Mouse (Mus musculus) mouse embryonic stem cell (cell line): ENCODE data around the gene Rnf149.

ENCODE experiments used
- in situ Hi-C, 2 experiments: fragments of 300-500 bp; cut with MboI; formaldehyde crosslinking; loops; 1 replicate in 1 of 2; 3 replicates in 1 of 2; pipeline ENCODE4 v1.14.3; 2019 to 2020; ENCODE audit warnings: low sequenced_read_pairs in 2 of 2, low pct_unique_long_range_greater_than_20kb in 1 of 2, mixed read lengths in 1 of 2; ENCODE audit not compliant: unreplicated experiment in 1 of 2

Gene Rnf149

DNA sequence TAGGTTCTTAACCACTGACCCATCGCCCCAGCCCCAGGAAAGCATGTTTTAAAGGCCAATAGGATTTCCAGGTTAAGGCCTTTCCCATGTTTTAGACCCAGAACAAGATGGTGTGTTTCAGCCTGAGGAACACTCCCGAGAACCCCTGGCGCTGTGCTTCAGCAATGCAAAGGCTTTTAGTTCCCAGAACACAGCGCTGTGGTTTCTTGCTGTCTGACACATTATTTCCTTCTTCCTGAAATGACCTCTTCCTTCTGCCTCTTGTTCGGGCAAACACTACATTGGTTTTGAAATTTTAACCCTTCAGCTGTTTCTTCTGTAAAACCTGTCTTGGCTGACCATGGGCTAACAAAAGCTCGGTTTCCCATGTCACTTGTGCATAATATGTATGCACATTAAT lies 1.9 kb upstream of the Rnf149 start:
- in situ Hi-C loops = no loop called here

DNA sequence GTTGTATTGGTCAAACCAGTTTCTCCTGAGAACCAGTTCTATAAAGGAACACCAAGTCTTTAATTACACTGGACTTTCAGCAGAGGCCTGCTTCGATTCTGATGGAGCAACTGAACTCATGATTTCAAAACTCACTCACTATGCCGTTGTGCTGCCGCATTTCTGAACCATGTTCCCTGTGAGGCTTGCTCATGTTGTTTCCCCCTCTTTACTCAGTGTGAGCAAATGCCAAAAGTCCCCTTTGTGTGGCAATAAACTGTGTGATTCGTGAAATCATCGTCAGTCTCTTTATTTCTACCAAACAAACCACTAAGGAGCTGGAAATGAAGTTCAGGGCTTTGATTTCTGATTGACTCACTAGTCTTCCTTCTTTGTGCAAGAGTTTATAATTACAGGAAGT lies 1.2 kb upstream of the Rnf149 start:
- in situ Hi-C loops = no loop called here

DNA sequence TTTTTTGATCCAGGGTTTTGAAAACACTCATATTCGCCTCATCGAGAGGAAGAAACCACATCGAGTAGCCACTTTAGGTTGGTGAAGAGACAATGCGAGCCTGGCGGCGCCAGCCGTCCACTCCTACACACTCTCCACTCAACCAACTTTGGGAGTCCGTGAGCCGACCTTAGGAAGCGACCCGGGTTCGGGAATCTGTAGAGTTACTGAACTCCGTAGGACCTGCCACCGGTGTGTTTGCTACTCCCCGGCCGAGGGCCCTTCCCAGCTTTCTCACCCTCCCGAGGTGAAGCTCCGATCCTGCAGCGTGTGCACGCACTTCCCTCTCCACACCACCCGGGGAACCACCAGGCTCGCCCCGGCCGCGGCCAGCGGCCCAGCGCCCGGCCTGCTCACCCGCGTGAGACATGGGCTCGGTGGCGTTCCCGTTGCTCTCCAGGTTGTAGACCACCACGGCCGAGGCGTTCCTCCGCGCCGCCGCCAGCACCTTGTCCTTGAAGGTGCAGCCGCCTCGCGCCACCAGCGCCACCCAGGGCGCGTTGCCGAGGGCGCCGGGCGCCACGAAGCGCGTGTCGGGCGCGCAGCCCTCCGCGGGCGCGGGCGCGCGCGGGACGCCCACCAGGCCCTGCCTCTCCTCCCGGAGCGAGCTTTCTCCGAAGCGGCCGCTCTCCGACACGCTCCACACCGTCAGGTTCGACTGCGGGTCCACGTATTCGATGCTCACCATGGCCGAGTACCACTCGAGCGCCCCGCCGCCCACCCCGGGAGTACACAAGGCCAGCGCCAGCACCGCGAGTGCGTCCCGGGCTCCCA lies 568 bp downstream of the Rnf149 start:
- in situ Hi-C loops = no loop called here

DNA sequence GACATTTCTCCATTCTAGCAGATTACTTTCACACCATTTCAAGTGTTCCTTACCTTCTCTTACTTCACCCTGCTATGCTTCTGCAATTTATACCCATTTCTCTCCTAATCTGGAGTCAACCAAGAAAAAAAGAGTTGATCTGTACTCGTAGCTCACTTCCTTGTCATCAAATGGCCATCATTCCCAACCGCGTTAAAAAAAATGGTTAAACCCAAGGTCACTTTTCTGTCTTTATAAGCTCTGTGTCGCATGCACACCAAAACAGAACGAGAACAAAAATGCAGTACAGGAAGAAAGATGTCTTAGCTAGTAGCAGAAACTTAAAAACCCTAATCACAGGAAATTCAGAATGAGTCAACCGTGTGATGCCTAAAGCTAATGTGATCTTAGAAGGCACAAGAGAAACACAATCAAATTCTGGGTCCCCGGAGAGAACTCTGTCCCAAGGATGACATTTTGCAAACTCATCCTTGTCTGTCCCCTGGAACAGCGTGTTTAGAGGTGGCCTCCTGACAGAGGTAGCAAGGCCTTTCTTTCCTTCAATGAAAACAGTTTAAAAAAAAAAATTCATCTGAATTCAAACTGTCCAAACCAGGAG lies 1.3 kb downstream of the Rnf149 start:
- in situ Hi-C loops = no loop called here

DNA sequence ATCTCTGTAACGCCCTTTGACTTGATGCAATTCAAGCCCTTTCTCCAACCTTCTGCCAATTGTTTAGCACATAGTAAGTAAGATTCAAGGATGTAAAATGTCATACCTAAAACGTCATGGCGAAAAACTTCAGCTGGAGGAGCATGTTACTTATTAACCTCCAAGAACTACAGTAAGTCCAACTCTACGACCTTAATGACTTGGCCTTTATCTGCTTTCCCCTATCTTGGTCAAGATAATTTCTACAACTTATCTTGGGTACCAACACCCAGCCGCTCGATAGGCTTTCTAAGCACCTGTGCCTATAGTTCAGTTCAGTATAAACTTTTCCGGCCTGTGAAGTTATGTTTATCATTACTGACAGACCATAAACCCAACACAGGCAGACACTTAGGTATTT lies 3.3 kb downstream of the Rnf149 start:
- in situ Hi-C loops = no loop called here

DNA sequence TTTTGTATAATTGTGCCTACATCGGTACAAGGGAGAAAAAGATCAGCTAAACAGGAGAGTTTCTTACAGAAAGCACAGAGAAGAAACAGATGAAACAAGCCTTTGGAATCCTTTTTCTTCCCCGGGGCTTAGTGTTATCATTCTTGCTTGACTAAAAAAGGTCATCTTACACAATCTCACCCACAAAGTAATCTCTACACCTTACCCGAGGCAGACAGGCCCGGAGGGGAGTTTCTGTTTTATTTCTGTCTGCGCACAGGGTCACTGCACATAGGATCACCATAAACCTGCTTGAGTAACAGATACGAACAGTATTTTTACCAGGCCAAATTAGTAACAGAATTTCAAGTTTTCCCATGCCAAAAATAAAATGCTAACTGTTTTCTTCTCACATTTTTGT lies 5.6 kb downstream of the Rnf149 start:
- in situ Hi-C loops = no loop called here

DNA sequence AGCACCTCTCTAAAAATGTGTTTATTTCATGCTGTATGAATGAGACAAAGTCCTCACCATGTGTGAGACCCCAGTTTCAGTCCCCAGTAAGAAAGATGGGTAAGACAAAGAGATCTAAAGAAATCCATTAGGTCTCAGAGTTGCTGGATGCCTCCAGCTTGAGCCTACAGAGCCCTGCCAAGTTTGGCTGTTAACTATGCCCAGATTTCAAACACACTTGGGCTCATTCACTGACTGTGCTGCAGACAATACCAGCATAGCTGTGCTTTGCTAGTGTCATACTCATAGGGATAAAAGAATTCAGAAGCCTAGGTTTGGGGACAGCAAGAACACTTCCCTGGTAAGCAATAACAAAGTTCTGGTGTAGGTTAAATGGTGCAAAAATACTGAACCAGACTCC lies 9.1 kb downstream of the Rnf149 start:
- in situ Hi-C loops = no loop called here

DNA sequence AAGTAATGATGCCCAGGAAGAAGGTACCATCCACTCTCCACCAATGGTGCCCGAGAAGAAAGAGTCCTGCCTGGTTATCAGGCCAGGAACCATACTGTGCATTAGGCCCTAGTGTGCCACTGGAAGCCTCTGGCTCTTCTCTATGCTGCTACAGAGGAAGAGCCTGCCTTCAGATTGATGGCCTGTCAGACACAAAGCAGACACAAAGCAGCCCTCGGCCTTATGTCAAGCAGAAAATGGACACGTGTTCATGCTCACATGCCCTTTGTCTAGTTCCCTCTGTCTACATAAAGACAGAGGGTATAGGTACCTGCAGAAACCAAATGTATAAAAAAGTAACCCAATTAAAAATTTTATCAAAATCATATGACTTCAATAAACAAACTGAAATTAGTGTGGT lies 12.6 kb downstream of the Rnf149 start:
- in situ Hi-C loops = no loop called here

DNA sequence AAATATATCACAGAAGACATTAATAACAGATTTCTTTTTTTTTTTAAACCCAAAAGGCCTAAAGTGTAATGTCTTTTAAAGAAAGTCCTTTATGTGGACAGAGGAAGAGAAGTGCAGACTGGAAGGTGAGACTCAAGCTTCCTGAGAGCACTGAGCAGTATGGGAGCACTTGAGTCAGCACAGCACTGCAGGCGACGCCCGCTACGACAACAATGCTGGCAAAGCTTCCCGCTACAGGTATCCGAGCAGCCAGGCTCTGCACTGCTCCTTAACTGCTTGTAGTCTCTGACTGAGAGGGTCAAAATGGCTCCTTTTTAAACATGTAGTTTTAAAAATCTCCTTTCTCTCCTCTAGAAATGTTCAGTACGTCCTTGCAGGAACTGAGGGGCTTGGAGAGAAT lies 14.0 kb downstream of the Rnf149 start:
- in situ Hi-C loops = no loop called here

DNA sequence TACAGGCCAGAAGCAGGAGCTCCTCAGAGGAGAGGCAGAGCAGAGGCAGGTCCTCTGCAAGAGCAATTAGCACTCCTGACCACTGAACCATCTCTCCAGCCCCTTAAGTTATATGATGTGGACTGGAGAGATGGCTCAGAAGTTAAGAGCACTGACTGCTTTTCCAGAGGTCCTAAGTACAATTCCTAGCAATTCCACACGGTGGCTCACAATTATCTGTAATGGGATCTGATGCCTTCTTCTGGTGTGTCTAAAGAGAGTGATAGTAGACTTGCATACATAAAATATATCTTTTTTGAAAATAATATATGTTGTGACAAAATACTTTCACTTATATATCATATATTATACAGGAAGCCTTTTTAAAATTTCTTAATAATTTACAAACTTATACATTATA lies 15.3 kb downstream of the Rnf149 start:
- in situ Hi-C loops = no loop called here

DNA sequence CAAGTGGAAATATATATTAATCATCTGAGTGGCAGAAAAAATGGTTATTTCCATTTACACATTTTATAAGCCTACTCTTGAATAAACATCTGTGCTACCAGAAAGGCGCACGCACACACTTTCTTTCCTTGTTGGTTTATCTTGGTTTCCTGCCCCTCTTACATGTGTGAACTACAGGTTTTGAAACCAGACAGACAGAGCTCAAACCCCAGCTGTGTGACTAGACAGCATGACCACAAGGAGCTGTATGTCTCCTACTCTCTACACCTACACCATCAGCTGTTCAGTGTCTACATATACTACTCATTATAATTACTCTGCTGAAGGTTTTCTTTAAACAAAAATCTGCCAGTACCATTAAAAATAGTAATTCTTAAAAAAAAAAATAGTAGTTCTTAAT lies 18.2 kb downstream of the Rnf149 start:
- in situ Hi-C loops = no loop called here

DNA sequence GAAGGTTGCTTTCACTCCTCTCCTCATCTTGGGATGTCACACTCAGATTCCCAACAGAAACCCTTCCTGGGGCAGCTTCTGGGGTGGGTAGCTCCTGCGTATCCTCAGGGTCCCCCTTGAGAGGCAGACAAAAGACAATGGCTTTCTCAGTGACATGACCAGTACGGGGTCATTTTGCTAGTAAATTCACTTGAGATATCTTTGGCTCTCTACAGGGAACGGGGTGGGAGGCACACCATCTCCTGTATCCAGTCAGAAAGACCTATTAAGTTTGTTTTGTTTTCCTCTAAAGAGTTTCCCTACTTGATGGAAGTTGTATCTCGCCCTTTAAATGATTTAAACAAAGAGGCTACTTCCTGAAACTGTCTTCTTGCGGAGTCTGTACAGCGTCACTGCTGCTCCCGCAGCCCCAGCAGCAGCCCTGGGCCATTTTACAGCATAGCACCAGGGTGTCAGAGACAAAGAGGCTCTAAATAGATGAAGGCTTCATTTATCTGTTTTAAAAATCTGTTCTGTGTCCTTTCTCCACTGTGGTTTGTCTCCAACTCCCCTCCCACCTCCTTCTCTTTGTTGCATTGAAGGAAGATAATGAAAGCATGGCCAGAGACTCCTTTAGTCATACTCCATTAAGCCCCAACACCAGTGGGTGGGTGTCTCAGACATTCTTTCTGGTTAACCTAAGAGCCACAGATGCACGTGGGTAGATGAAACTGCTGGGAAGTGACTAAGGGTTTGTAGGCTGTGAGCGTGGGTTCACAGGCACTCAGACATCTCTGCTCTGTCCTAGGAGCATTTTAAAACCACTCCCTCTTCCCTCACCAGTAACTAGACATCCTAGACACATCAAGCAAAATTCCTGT lies 21.4 kb downstream of the Rnf149 start:
- in situ Hi-C loops = no loop called here

DNA sequence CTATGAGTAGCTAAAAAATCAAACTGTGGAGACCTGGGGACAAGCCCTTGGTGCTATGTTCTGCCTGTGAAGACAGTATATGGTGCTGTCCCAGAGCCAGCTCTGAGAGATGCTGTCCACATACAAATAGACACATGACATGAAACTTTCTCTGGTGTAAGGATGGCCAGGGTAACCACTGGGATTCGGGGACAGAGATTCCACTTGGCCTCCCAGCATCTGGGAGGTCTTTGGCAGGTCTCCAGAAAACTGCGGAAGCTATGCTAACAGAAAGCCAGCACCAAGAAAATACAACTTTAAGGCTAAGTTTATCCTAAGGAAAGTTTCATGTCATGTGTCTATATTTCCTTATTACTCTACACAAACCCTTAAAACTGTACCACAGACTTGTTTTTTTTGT lies 27.4 kb downstream of the Rnf149 start:
- in situ Hi-C loops = no loop called here

DNA sequence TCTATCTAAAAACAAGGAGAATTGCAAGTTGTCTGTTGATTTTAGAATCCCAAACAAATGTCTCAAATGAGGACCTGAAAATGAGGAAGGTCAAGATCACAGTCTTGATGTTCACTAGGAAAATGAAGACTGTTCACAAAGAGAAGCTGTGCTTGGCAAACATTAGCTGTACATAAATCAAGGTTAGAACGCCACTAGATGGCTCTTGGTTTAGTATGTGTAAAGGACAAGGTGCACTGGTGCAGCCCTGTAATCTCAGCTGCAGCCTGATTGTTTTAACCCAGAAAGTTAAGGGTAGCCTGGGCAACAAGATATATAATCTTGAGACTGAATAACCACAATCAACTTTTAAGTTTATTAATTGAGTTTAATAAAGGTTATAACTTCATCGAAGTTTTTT lies 30.0 kb downstream of the Rnf149 start:
- in situ Hi-C loops = no loop called here

DNA sequence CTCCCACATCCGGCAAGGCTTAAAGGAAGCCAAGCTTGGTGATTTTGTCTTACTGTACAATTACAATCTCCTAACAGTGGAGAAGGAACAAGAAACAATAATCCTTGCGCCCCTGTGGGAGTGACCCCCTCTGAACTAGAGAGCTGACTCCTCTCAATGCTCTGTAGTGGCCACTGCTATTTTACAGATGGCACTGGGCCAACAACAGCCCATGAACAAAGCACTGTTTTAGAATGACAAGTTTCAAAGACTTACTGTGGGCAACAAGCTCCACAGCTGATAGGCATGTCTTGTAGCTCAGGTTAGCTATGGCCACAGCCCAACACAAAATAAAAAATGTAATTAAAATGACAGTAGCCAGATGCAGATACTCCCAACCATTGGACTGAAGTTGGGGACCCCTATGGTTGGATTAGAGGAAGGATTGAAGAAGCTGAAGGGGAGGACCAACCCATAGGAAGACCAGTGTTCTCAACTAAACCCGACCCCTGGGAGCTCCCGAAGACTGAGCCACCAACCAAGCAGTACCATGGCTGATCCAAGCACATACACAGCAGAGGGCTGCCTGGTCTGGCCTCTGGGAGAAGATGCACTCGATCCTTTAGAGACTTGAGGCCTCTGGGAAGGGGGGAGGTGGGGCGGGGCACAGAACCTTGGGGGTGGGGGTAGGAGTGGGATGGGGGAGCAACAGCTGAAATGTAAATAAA lies 30.9 kb downstream of the Rnf149 start:
- in situ Hi-C loops = no loop called here

DNA sequence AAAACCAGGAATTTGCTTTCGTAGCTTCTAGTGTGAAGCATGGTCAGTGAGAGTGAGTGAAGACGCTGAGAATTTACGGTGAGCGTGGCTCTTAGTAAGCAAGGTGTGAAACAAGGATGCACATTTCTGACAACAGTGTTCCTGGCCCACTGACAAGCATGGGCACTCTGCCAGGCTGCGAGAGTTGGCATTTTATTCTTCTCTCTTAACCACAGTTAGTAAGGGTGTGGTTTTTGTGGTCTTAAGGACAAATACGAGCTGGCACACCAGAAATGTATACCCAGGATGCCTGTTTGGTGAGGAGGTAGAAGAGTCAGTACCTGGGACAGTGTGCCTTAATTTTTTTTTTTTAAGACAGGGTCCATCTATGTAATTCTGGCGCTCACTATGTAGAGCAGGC lies 31.6 kb downstream of the Rnf149 start:
- in situ Hi-C loops = no loop called here

DNA sequence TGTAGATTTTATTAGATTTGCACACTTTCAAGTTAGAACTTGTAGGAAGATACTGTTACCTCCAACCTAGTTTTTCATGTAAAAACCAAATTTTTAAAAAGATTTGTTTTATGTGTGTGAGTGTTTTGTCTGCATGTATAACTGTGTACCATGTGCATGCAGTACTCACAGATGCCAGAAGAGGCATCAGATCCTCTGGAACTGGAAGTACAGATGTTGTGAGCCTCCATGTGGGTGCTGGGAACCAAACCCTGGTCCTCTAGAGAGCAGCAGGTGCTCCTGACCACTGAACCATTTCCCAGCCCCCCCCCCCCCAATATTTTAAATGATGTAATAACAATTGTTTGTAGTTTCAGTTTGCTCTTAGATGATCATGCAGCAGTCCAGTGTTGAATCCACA lies 36.6 kb downstream of the Rnf149 start:
- in situ Hi-C loops = no loop called here

DNA sequence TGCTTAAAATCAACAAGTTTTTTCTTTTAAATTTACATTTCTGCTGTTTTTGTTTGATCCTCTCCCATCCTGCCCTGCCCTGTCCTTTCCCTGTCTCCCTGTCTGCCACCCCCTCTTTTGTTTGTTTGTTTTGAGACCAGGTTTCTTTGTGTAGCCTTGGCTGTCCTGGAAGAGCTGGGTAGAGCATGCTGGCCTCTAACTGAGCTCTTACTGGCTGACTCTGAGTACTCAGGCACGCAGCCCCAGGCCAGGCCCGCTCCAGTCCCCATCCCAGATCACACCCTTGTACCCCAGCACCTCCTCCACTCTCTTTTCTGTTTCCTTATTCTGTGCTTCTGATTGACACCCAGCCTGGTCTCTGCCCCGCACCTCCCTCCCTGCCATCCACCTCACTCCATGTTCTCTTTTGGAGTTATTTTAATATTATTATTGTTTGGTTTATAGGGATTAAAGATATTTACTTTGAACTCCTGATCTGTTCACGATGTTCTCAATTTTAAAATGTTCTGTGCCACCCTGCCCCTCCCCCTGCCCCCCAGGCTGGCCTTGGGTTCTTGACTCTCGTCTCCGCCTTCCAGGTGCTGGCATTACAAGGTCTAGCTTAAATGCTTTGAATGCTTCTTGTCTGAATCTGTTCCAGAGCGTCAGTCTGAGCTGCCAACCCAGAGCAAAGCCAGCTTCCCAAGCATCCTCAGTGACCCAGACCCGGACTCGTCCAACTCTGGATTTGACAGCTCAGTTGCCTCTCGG lies 39.4 kb downstream of the Rnf149 start:
- in situ Hi-C loops = no loop called here
